Mouse (Mus musculus): Measurements from ENCODE around the gene Zfp746.
"Not testable (repeated sequence)": the region's sequence is repeated elsewhere in the genome, so short reads cannot be mapped to it uniquely, and the experiment has no call there.

Gene Zfp746

DNA sequence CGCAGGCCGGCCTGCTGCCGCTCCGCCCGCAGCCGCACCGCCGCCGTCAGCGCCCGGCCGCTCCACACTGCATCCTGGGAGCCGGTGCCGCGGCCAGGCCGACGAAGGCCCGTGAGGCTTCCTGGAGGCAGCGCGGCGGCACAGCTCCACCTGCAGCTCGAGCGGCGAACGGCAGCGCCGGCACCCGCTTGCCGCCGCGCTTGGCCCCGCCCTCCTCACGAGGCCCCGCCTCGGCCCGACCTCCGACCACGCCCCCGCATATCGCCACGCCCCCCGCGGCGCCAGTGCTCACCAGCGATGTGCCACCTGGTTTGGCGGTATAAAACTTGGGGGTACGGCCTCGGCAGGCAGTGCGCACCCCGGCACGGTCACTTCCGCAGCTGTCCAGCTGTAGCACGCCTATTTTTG, at the start of gene Zfp746:
Gene Zfp746 (minus strand): TSS at position 123 of the 408 bp plus-strand sequence.
- peak; percentile 88 to 89 for DNase-seq (ENCODE audit: low spot score in 2 of 2)

DNA sequence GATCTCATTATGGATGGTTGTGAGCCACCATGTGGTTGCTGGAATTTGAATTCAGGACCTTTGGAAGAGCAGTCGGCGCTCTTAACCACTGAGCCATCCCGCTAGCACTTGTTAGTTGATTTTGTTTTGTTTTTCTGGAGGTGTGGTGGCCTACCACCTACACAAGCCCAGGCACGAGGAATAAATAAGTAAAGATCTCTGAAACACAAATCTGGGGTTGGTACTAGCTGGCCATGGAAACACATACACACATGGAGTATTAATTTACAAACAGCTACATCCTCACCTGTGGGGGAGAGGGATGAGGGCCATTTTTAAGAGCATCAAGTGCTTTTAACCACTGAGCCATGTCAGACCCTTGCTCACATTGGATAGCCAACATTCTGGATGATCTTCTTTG, 34.7 kb upstream of the Zfp746 start:
- not testable (repeated sequence) for DNase-seq (ENCODE audit: low spot score in 2 of 2)

DNA sequence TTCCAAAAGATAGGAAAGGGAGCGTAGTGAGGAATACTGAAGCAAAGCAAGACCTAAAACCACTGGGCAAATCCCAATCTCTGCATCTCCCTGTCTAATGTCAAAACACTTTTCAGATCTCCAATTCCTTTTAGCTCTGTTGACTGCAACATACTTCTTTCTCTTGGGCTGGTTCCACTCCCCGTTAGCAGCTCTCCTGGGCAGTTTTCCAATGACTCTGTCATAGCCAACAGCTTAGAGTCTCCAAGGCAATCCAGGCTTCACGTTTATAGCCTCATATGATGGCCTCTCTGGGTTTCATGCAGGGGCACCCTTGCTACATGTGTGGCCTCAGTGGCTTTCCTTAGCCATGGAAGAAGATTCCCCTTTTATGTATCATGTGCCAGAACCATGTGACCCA, 29.6 kb upstream of the Zfp746 start:
- no peak for DNase-seq (ENCODE audit: low spot score in 2 of 2)

DNA sequence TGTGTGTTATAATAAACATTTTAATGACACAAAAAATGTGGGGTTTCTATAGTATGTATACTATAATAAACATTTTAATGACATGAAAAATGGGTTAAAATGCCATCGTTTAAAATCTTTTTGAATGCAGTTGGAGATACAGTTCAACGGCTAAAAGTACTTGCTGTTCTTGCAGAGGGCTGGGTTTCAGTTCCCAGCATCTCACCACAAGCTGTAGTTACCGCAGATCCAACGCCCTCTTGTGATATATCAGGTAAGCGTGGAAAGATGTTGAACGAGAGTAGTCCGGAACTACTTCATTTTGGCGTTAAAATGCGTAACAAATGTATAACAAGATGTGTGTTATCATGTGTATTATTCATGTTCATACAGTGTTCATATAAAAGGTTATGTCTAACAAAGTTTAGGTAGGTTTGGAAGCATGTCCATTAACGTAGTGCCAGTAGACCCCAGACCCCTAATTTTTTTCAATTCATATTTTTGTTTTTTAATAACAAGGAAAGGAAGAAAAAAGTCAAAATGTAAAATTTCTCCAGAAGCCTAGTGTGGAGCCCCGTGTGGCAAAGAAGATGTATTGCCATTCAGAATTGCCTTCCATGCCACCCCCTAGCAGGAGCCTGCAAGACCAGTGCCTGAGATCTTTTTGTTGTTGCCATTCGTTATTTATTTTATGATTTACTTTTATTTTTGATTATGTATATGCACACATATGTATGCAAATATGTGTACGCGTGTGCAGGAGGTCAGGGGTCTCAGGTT, 743 bp upstream of the Zfp746 start:
- no peak for DNase-seq (ENCODE audit: low spot score in 2 of 2)

DNA sequence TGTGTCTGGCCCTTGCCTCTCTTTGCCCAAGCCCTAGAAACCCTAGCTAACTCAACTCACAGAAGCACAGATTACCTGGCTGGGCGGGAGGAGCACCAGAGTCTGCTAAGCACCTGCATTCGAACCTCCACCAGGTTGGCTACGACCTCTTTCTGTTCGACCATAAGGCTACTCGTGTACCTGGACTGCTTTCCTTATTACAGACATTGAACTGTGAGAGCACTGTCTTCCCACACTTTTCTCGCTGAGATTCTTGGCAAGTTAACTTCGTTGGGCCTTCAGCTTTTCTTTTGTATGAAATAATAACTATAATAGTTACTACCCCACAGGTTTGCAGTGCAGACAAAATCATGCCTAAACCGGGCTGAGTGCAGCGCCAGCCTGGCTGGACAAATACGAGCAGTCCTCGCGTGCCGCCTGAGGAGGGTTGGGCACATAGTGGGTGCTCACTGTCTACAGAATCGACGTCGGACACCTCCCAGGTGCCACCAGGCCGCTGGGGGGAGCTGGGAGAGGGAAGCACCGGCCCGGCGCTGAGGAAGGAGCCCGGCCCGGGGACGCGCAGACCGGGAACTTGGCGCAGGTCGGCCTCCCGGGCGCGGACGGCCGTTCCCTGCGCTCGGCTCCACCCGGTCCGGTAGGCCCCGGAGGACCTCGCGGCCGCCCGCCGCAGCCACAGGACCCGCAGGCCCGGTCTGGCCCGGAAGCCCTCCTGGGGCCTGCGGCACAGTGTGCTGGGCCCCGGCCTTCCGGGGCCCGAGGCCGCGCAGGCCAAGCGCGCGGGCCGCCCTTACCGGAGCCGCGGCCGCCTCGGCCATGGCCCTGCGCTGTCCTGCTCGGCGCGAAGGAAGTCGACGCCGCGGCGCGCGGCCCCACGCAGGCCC, 630 bp downstream of the Zfp746 start:
- peak; percentile 32 to 46 for DNase-seq (ENCODE audit: low spot score in 2 of 2)

DNA sequence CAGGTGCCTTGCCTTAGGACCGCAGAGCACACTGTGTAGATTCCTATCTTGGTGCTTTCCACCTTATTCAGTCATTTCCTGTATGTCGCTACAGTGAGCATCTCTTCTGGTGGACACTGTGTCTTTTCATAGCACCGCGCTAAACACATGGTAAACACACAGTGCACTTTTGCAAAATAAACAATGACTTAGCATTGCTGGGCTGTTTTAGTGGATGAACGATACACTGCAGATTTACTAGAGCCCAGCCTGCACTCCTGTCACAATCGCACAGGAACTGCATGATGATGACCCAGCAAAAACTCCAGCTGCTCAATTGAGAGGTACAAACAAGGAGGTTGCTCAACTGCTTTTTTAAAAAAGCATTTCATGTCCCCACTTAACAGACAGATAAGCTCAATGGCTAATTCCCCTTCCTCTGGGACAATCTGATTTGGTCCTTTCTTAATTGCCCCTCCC, 2.6 kb downstream of the Zfp746 start:
- DNase-seq (ENCODE audit: low spot score in 2 of 2), result no peak

DNA sequence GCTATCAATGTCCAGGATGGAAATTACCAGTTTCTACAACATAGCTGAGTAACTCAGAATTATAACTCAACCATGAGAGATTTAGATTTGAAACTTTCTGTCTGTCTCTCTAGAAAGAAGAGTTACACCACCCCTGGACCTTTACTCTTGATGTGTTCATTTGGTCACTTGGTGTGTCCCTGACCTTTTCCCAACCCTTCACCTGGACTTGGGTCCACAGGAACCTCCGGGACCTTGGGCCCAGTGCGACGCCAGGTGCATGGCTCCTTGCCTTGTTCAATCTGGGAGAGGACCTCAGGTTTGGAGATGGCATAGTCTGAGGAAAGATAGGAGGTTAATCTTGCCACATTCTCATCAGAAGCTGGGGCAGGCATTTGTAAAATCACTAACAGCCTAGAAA, 4.4 kb downstream of the Zfp746 start:
- DNase-seq (ENCODE audit: low spot score in 2 of 2), result no peak

DNA sequence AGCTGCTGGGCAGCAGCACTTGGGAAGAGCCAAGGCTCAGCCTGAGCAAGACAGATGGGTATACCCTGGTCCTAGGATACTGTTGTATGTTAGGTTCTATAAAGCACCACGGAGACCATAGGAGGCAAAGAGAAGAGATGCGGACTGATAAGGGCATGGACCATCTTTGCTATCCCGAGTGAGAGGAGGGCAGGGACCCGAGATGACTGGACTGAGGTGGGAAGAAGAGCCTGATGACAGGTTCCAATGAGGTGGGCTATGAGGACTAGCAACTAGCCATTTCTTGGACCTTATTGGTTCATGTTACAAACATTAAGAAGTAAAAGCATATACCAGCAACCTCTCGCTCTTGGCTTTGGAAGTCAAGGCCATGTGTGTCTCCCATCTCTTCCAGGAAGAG, 5.4 kb downstream of the Zfp746 start:
- DNase-seq (ENCODE audit: low spot score in 2 of 2), result no peak

DNA sequence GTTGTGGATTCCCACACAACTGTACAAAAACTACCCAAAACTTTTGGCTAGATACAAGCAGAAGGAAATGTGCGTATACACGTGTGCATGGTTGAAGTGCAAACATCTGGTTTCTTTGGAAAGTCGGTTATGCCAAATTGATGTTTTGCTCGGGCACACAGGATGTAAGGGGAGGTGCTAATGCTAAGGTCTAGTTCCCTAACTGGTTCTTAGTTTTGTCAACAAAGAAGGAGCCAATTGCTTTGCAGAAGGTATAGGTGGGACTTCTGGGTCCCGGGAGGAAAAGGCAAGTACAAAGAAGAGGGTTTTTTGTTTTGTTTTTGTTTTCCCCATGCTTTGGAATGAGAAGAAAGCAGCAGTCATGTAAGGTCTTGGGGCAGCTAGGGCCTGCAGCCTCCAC, 13.1 kb downstream of the Zfp746 start:
- DNase-seq (ENCODE audit: low spot score in 2 of 2), result no peak

DNA sequence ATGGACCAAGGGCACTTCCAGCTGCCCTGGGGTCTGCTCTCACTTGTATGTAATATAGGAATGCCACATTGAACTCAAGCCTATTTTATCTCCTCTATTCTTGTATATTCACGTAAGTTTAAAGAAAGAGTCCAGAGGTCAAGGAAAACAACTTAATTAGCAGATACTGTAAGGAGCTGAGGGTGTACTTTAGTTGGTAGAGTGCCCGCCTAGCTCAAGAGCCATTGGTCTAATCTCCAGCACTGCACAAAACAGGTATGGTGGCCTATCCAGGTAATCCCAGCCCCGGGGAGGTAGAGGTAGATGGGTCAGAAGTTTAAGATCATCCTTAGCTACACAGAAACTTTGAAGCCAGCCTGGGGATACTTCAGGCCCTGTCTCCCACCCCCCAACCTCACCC, 18.9 kb downstream of the Zfp746 start:
- no peak for DNase-seq (ENCODE audit: low spot score in 2 of 2)

DNA sequence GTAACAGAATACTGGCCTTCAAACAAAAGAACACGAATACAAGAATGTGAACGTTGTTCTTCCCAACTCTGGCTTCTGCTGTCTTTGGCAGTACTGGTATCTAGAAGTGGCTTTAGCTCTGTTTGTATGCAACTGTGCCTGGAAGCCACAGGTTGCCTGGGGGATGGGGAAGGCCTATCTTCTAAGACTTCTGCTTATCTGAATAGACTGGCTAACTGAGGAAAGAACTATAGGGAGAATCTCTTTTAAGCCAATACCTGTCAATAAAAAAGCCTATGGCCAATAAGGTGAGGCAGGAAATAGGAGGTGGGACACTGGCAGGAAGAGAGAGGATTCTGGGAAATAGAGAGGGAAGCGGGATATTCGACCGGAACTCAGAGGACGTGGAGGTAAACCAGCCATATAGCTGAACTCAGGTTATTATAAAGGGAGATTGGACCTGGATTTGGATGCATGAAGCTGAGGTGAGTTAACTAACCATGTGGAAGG, 20.8 kb downstream of the Zfp746 start:
- no peak for DNase-seq (ENCODE audit: low spot score in 2 of 2)

DNA sequence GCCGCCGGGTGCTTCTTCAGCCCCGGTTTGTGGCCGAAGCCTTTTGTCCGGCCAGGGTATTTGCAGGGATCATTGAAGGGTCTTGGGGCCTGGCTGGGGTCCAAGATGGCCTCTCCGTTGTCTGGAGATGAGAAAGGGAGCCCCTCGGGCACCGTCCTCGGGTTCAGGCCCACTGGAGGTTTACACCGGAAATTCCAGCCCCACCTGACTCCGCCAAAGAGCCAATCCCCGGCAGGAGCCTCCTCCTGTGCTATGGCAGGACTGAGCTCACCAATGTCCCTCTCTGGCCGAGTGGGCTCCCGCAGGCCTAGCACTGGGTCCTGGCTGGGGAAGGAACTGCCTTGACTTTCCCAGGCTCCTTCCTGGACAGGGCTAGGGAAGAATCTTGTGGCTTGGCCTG, 21.9 kb downstream of the Zfp746 start:
- DNase-seq (ENCODE audit: low spot score in 2 of 2), result no peak

DNA sequence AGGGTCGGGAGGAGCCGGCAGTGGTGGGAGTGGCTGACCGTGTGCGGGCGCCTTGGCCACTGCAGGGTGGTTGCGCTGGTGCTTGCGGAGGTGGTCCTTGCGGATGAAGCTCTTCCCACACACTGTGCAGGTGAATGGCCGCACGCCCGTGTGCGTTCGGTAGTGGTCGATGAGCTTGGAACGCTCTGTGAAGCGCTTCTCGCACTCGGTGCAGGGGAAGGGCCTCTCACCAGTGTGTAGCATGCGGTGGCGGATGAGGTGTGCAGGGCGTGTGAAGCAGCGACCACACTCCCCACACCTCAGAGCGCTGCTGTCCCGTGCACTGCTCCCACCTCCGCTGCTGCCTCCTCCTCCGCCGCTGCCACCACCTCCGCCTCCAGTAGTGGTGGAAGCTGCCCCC, 22.5 kb downstream of the Zfp746 start:
- no peak for DNase-seq (ENCODE audit: low spot score in 2 of 2)

DNA sequence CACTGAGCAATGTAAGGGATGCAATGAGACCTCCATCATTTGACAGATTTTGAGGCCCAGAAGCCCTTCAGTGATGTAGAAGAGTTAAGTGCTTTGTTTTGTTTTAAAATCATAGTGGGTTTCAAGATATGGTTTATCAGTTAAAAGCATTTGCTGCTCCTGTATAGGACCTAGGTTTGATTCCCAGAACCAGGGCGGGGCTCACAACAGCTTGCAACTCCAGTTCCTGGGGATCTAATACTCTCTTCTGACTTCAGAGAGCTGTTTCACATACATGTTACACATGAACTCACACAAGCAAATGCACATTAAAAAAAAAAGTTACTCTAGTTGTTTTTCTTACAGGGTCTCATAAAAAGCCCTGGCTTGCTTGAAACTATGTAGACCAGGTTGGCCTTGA, 25.5 kb downstream of the Zfp746 start:
- DNase-seq (ENCODE audit: low spot score in 2 of 2), result no peak

DNA sequence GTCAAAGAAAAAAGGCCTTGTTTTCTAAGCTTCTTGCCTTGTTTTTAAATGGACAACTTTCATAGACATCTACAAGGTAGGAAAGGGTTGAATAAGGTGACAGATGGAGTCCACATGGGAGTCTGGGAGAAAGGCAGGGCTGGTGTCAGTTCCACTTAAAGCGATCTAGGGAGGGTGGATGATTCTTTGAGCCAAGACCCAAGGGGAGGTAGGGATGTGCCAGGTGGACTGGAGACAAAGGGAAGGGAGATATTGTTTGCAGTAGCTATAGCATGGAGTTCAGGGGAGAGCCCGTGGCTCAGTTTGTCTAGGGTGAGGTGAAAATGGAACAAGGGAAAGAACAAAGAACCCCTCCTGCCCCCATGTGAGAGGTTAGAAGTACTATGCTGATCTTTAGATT, 26.0 kb downstream of the Zfp746 start:
- DNase-seq (ENCODE audit: low spot score in 2 of 2), result no peak

DNA sequence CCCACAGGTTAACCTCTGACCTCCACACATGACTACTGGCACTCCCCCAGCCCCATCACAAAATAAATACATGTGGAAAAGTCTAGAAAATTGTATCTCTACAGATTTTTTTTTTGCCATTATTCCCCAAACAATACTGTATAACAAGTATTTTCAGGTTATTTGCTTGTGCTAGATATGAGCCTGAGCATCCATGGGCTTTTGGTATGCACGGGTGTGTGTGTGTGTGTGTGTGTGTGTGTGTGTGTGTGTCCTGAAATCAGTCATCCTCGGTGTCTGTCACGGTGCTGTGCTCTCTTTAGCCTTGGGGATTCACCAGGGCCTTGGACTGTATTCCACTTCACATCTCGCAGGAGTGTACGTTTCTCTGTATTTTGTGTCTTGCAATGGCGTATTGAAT, 34.3 kb downstream of the Zfp746 start:
- no peak for DNase-seq (ENCODE audit: low spot score in 2 of 2)

DNA sequence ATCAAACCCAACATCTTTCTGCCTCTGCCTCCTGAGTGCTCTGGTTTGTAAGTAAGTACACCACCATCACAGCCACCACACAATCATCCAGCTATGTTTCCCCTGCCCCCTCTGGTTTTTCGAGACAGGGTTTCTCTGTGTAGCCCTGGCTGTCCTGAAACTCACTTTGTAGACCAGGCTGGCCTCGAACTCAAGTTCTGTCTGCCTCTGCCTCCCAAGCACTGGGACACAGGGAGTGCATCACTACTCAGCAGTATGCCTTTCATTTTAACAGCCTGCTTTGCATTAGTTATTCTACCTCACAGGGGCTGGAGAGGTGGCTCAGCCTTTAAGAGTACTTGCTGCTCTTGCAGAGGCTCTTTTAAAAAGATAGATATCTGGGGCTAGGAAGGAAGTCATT, 34.7 kb downstream of the Zfp746 start:
- no peak for DNase-seq (ENCODE audit: low spot score in 2 of 2)

DNA sequence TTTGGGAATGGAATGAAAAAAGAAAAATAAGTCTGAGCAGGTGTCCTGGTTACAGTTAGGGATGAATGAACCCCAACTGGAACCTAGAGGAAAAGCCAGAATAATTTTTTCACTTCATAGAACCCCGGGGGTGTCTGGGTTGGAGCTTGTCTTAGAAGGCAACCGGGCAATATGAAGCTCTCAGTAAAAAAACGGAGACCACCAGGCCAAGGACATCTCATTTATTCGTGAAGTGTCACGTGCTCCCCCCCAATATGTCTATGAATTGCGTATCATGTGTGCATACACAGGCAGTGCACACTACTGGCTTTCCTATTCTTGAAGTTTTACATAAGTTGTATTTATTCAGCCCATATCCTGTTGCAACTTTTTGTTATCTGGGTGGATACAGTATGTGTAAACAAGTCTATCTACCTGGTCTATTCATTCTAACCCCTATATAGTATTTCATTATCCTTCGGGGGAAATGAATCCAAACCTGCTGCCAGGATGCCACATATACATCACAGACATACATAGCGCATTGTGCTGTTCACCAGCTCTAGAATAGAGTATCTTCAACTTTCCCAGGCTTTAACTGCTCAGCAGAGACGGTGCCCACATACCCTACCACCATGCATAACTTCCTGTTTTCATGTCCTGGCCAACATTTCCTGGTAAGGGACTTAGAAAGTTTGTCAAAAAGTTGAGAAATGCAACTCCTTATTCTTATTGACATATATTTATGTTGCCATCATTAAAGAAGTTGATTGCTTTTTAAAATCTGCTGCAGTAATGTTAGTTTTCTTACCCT, 36.9 kb downstream of the Zfp746 start:
- DNase-seq (ENCODE audit: low spot score in 2 of 2), result no peak

DNA sequence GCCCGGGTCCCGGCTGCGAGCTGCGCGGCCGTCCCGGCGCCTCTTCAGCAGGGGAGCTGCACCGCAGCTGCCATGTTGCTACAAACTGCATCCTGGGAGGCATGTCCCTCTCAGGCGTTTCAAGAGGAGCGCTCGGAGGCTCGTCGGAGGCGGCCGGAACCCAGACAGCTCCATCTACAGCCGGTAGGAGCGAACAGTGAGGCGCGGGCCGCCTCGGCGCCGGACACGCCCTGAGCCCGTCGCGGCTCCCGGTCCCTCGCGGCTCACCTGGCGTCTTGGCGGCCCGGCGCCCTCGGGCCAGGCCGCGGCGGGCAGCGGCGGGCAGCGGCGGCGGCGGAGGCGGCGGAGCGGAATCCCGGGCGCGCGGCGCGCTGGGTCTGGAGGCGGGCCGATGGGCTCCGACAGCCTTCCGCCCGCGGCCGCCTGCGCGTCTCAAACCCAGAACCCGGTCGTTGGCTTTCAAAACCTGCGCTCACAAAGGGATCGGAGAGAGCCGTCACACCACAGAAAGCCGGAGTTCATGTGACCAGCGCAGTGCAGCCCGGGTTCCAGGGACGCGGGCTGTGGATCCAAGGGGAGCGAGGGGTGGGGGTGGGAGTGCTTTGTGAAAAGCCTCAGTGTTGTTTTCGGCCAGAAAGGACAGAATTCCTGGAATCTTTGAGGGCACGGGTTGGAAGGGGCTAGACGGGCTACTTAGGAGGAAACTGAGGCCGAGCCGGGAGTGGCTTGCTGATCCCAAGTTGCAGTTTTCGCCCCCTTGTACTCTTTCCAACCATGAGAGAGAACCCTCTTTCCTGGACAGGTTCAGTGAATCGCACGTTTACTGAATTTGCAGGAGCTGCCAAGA, 37.7 kb downstream of the Zfp746 start, which contains the start of gene Zfp777:
Gene Zfp777 (minus strand): TSS at position 486 of the 847 bp plus-strand sequence.
- DNase-seq (ENCODE audit: low spot score in 2 of 2), result peak; percentile 66 to 69

DNA sequence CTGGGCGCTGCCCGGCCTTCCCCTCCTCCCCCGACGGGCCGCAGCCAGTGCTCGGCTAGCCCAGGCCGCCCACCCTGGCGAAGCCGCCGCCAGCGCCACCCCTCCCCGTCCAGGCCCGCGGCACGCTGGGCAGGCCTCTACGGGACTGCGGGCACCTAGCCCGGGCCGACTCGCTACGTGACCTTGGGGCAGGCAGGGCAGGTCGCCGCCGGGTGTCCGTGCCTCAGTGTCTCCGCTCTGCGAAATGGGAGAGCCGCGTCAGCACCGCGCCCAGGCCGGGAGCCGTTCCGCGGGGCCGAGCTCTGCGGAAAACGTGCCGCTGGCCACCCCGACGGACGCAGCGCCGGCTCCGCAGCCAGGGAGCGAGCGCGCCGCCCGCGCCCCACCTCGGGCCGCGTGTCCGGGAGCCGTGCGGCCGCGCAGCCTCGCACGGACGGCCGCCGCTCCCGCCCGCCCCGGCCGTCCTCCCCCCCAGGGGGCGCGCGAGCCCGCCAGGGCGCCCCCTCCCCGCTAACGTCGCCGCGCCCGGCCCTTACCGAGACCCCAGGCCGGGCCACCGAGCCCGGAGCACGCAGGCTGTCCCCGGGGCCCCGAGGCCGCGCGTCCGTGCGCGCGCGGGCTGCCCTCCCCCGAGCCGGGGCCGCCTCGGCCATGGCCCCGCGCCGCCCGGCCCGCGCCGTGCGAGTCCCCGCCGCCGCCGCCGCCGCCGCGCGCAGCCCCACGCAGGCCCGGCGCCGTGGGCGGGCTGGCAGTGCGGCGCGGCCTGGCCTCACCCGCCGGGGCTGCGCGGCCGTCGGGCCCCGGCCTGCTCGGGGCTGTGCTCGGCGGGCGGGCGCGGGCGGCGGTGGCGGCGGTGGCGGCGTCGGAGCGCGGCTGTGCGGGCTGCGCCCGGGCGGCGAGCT, 38.7 kb downstream of the Zfp746 start:
- no peak for DNase-seq (ENCODE audit: low spot score in 2 of 2)

All from right cerebral cortex, postnatal 36 days (tissue).